Mouse (Mus musculus) kidney, adult 2 months (tissue): Measurements from ENCODE around the gene Apobr.

Experiments used
- CTCF ChIP-seq: fragments of 200-500 bp; conservative IDR thresholded peaks from 2 replicates; pipeline ENCODE4 v1.5.1; 2011; ENCODE audit warnings: low read depth, mild to moderate bottlenecking, control low read depth, low read length, moderate library complexity, mixed read lengths; ENCODE audit not compliant: insufficient read depth, insufficient read length
- POLR2A ChIP-seq: fragments of 200-500 bp; IDR thresholded peaks from one replicate; pipeline ENCODE4 v1.6.1; 2011; ENCODE audit warnings: low read depth, low read length, control low read depth

GRCm38 (mm10) chr7:126636733-126637520, 52.2 kb downstream of the Apobr start:
- TF ChIP-seq CTCF = peak; percentile 84
- no peak for TF ChIP-seq POLR2A
